Mouse (Mus musculus) adrenal gland, adult 18-20 months (tissue): Measurements from ENCODE around the gene Tub. TPM values are rescaled to one million over a fixed set of nuclear protein-coding genes. Genes with fewer than 3 reads are reported as not detected.

Source experiments
- DNase-seq, 2 experiments: peaks; one replicate each; pipeline ENCODE4 v3.0.0; 2021 to 2022; ENCODE audit warnings: low spot score in 2 of 2
- total RNA-seq, 2 experiments: library from RNA; stranded (reverse); gene quantifications; 1 replicate in 1 of 2; 2 replicates in 1 of 2; pipeline ENCODE4 v1.2.3; 2021

Tub gene
- total RNA-seq, 2 experiments from 2014 or later = 32.5 to 37.9 TPM

- DNase-seq = peak in 1 of 2 experiments; percentile 16
Measured at GRCm38 (mm10) chr7:109027721-109028120, 77.6 kb downstream of the Tub start.

- peak; percentile 47 to 61 for DNase-seq
Measured at GRCm38 (mm10) chr7:109028204-109028603, 78.1 kb downstream of the Tub start.

- no peak for DNase-seq
Measured at GRCm38 (mm10) chr7:109029961-109030465, 79.9 kb downstream of the Tub start.

- DNase-seq = no peak
Measured at GRCm38 (mm10) chr7:109031331-109031730, 81.2 kb downstream of the Tub start.

GRCm38 (mm10) chr7:109032054-109032453 lies 81.9 kb downstream of the Tub start:
- no peak for DNase-seq

GRCm38 (mm10) chr7:109038121-109038735 lies 88.1 kb downstream of the Tub start:
- DNase-seq = no peak

GRCm38 (mm10) chr7:109038987-109039386 lies 88.8 kb downstream of the Tub start:
- DNase-seq = no peak

- no peak for DNase-seq
Measured at GRCm38 (mm10) chr7:109039445-109039844, 89.3 kb downstream of the Tub start.

GRCm38 (mm10) chr7:109045876-109046275 lies 95.7 kb downstream of the Tub start:
- no peak for DNase-seq

- no peak for DNase-seq
Measured at GRCm38 (mm10) chr7:109050831-109051230, 100.7 kb downstream of the Tub start.

- no peak for DNase-seq
Measured at GRCm38 (mm10) chr7:109059536-109059935, 109.4 kb downstream of the Tub start.

GRCm38 (mm10) chr7:109069641-109070040 lies 119.5 kb downstream of the Tub start:
- DNase-seq = no peak

GRCm38 (mm10) chr7:109072326-109072725 lies 122.2 kb downstream of the Tub start:
- DNase-seq = no peak

GRCm38 (mm10) chr7:109082269-109083112 lies 132.4 kb downstream of the Tub start:
- DNase-seq = peak; percentile 64 to 67

- peak; percentile 78 to 79 for DNase-seq
Measured at GRCm38 (mm10) chr7:109083113-109083812, 133.1 kb downstream of the Tub start, which contains the start of gene Ric3. Gene Ric3, minus strand, starts transcription at chr7:109083331.

GRCm38 (mm10) chr7:109083813-109084184 lies 133.7 kb downstream of the Tub start:
- no peak for DNase-seq

Other genes with a start within 250 kb of the Tub start
- gene Olfr512, start 237.0 kb upstream of the Tub start, total RNA-seq = not detected
- not detected for gene Olfr513, start 199.4 kb upstream of the Tub start, total RNA-seq
- not detected for gene Olfr514, start 124.3 kb upstream of the Tub start, total RNA-seq
- gene Olfr516, start 99.8 kb upstream of the Tub start, total RNA-seq = not detected
- not detected for gene Olfr517, start 78.0 kb upstream of the Tub start, total RNA-seq
- gene Olfr518, start 65.3 kb upstream of the Tub start, total RNA-seq = not detected
- not detected for gene Olfr519, start 55.9 kb upstream of the Tub start, total RNA-seq
- gene Nlrp10, start 20.2 kb upstream of the Tub start, total RNA-seq = under 1 TPM; 0.32 to 0.43 TPM
- 100 to 1,000 TPM; 111 to 160 TPM for gene Eif3f, start 15.9 kb upstream of the Tub start, total RNA-seq
- 10 to 100 TPM; 52.7 to 56.1 TPM for gene Ric3, start 133.0 kb downstream of the Tub start, total RNA-seq
- gene Lmo1, start 224.9 kb downstream of the Tub start, total RNA-seq = 1 to 10 TPM; 2.8 to 7.6 TPM